Mouse (Mus musculus): ENCODE measurements around the gene Tbc1d5. TPM values are rescaled to one million over a fixed set of nuclear protein-coding genes. Genes with fewer than 3 reads are reported as not detected.

Tbc1d5 gene
- total RNA-seq, 4 experiments from 2014 or later, result 21.6 to 34.2 (median 27.2) TPM

DNA sequence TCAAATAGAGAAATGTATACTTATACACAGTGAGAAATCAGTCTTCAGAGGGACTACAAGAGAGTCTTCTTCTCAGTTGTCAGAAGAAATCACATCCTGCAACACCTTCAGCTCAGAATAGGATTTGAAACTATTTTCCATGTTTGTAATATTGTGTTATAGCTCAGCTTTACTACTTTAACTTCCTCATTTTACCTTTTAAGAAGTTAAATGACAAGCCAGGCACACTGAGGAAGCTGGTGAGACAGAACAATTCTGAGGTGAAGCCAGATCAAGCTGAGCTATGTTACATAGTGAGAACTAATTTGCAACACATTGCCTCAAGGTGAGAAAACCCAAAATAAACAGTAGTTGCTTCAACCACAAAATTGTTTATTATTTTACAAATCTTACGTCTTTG lies 135.3 kb downstream of the Tbc1d5 start:
- no peak for DNase-seq

DNA sequence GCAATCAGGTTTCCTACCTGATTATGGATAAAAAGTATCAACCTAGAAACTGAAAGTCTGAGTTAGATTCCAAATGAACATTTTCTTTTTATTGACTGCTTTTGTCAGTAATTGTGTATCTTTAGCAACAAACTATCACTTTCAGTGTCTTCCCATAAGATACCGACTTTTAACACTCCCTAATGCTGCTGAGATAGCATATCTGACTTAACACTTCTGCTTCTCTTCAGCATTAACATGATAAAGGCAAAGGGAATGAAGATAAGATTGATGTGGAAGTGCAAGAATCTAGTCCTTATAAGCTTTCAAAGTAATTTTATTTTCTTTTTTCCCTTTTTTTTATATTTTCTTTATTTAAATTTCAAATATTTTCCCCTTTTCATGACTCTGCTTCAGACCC lies 138.3 kb downstream of the Tbc1d5 start:
- no peak for DNase-seq

DNA sequence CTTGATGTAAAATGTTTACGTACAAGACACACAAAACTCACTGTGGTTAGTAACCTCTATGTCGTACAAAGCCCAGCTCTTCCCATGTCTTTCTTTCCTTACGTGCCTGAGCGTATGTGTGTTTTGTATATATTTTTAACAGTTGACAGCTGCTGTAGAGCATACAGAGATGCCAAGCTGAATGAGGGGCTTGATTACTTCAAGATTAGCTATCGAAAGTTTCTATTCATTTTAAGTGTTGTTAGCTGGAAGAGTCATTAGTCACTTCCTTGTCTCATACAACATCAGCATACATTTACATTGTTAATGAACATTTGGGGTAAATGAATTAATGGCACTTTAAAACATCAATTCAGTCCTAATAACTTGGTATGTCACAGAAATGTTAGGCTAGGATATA lies 155.9 kb downstream of the Tbc1d5 start:
- no peak for DNase-seq

DNA sequence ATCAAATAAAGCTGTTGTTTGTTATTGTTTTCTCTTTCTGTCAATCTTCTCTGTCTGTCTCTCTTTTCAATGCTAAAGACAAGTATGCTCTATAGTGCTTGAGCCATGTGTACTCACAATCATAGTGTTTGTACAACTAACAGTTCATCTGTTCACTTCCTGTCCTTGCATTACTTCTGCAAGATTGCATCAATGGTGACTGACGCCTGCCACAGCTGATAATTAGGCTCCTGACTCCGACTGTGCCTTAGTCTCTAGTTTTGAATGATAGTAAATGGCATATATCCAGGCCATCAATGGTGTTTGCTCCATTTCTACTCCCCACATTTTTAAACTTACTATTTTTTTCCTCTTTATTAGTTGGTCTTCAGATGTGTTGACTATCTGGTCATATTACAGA lies 162.8 kb downstream of the Tbc1d5 start:
- no peak for DNase-seq

DNA sequence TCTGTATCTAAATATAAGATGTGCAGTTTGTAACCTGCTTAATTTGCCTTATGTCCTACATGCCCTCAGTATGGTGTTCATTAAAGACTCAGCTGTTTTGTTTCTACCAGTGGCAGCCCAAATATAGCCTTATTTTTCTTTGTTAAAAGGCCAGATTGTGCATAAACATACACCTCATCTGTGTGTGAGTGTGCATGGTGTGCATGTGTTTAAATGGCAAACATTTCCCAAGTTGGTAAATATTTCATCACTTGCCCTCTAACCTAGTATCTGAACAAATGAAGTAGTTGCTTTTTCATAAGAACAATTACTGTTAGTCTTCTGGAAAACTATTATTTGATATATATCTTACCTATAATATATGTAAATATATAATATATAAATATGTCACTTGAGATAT lies 165.2 kb downstream of the Tbc1d5 start:
- DNase-seq, result no peak

DNA sequence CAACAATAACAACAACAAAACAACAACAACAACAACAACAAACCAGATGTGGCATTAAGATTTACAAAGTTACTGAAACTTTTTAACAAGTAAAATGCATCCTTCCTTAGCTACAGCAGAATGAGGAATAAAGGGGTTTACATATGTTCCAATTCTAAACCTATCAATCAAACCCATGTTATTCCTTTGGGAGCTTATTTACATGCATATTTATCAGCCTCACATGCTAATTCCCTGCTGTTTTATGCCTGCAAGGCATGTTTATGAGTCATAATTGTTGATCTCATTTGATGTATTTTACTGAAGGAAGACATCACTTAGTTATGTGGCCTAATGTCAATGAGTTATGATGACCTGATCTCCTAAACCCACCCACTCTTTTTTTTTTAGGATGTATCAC lies 176.0 kb downstream of the Tbc1d5 start:
- DNase-seq, result no peak

DNA sequence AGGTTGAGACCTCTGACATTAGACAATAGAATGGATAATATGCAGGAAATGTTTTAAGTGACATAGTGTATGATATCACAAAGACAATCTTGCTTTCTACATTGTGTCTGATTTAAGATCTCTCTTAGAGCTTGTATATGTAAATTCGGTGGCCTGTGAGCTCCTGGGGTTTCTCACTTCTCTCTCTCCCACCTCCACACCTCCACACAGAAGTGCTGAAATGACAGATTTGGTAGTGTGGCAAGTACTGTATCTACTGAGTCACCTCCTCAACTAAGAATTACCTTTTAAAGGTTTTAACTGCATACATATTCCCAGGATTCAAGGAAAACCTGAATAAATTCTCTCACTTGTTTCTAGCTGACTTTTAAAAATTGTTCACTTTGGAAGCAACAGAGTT lies 180.9 kb downstream of the Tbc1d5 start:
- no peak for DNase-seq

DNA sequence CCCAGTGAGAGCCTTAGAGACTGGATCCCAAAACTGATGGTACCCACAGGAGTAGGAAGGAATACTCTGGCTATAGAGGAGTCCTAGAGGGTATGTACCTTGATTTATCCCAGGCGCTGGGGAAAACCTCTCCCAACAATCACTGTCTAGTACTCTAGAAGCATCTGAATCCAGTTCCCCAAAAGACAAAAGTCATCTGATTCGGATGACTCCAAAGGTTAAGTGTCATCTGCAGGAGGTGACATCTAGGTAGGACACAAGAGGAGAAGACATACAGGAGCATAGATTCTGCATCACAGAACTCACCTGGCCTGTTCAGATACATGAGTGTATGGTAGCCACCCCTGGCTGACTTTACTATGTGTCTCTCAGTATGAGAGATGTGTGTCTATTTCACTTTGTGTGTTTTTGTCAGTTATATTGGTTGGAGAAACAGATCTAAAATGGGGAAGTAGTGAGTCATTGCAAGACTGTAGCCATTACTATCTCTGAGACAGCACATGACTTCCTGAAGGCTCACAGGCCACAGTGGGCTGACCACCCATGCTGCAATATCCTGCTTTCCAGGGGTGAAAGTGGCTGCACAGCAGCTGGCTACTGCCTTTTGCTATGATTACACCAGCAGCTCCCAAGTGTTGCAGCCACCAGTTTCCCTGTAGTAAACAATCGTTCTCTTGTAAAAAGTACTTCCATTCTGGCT lies 185.7 kb downstream of the Tbc1d5 start:
- no peak for DNase-seq

DNA sequence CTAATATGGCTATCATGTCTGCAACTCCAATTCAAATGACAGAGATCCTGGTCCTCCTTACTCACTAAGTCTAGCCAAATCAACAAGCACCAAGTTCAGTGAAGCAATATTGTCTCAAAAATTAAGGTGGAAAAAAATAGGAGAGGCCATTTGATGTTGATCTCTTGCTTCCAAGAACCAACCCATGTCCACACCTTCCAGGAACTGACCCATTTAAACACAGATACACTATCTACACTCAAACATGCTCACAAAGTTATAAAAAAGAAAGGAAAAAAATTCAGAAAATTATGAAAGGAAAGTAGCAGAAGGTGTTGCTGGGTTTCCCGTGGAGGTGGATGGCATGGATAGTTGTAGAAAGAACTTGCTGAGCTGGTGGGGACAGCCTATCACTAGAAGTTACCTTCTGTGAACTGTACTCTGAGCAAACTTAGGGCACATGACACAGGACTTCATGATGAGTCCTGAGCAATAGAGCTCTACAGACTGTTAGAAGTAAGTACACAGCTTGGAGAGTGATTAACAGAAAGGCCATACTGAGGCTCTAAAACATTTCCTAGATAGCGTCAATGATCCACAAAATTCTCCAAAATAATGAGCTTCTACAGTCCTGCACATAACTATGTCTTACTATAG lies 188.3 kb downstream of the Tbc1d5 start:
- DNase-seq, result no peak

DNA sequence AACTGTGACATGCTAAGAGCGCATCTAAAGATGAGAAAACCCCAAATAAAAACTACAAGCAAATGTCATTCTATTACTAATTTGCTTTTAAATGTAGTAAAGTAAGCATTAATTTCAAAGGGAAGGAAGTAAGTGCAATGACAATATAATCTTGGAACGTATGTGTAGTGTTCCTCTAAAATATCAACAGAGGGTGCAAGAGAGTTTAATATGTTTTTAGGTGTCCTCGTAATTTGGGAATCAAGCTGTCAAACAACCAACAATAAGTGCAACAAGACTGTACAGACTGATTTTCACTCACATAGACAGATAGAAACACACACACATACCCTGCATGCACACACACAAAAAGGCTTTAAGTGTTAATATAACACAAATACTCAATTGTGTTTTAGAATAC lies 191.2 kb downstream of the Tbc1d5 start:
- no peak for DNase-seq

DNA sequence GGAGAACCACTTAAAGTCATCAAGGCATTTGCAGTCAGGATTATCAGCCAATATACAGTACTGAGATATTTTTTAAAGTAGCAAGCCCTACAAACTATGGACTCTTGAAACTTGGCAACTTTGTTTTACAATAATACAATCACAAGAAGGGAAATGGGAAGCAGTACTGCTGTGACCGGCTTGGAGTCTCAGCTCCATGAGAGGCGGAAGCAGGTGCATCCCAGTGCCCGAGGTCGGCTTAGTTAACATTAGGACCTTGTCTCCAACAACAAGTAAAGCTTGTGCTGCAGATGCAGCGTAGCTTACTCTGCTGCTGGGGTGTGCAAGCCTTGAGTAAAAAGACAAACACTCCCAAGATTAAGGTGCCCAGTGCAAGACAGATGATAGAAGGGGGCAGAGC lies 197.2 kb downstream of the Tbc1d5 start:
- DNase-seq, result no peak

DNA sequence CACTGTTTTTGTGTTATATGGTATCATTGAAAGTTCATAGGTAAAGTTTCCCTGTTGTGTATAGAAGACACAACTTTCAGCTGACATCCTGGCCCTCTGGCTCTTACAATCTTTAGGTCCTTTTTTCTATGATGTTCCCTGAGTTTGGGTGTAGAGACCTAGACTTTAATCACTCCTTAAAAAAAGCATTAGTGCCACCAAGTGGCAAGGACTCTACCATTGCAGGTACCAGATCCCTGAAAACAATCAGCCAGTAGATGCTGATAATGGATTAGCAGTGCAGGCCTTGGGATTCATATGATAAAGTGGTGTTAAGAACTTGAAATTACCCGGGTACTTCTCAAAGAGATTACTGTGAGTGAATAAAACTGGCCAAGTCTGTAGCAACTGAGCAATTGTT lies 207.0 kb downstream of the Tbc1d5 start:
- no peak for DNase-seq

DNA sequence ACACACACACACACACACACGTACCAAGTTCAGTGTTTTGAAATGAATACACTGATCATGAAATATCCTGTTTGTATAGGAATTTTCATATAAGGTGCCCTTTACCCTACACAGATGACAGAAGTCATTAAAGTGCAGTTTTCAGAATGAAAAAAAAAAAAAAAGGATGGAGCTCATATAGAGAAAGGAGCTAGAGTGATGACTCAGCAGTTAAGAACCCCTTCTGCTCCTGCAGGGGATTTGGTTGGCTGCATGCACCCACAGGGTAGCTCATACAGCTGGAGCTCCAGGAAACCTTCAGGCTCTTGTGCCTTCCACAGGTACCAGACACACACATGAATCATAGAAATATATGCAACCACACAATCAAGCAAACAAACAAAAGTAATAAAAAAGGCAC lies 213.0 kb downstream of the Tbc1d5 start:
- DNase-seq, result no peak

DNA sequence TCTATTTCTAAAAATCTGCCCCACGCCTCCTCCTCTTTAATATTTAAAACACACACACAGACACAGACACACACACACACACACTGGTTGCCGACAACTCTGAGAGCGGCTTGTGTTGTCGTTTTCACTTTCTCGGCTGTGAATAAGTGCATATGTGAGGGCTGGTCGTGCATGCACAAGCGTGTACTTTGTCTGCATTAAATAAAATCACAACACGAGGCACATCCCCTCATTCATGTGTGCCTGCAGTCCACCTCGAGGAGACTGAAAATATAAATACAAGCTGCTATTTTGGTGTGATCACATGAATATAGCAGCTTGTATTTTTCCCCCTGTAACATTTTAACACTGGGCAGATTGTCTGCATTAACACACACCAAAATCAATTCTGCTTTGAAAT lies 224.8 kb downstream of the Tbc1d5 start:
- no peak for DNase-seq

DNA sequence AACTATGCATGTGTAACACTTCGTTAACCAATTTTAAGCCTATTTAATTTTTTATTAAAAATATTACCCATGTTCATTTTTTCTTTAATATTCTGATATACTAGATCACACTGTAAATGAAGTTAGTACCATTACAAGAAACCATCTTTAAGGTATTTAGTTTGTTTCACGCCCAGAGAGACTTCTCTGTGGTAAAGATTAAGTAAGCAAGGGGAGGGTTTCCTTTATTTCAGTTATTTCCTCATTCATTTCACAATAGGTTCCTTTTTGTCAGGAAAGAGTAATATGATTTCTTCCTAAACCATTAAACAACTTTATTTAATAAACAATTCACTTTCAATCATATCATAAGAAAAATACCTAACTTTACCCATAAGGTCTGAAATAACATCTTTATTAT lies 256.8 kb downstream of the Tbc1d5 start:
- no peak for DNase-seq

DNA sequence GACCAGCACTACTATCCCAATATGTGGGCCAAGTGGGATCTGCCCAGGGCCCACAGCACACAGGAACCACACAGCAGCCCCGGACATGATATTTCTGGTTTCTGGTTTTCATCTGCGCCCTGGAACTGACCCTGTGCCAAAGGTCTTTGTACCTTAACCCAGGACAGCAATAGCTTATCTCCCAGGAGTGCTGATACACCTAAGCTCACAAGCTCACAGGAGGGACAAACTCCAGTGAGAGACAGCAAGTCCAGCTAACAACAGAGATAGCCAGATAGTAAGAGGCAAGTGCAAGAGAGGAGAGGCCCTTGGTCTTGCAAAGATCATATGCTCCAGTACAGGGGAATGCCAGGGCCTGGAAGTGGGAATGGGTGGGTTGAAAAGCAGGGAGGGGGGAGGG lies 263.9 kb downstream of the Tbc1d5 start:
- DNase-seq, result no peak

DNA sequence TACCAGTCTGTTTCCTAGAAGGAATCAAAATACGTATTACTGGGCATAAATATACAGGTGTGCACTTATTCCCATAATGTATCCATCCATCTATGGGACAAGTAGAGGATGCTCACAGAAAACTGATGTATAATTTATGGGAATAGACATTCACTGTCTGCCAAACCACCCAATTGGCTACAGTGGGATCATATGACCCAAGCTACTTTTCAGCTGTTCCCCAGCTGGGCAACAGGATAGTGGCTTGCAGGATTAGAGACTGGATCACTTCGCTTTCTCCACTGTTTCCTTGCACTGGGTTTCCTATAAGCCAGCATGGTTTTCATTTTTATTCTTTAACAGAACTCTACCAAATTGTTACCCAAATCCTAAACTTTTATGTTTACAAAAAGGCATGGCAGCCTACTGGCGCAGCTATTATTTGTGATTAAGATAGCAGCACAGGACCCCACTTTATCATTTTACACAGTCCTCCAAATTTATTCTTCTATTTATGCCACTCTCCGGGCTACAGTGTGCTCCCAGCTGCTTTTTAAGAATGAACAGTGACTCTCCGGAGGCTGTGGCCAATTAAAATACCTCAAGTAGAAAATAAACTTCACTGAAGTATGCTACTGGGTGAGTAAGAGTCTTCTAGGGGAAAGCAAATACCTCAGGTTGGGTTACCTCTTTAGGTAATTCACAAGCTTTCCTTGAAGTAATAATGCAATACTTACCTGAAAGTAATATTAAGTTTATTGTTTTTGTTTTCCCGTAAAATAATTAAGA lies 270.4 kb downstream of the Tbc1d5 start:
- no peak for DNase-seq

DNA sequence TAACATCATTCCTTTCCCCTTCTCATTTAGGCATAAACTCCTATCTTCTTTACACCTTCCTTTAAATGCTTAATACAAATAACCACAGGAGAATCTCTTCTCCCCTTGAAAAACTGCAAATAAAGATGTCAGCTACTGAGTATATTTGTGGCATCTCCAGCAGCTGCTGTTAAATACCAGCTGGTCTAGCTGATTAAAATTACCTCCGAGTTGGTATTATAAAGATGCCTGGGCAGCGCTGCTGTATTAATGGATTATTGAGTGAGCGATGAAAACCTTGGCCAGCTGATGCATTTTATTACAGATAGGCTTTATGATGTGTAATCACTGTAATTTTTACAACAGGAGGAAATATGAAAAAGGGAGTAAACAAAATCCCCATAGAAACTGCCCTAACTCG lies 271.0 kb downstream of the Tbc1d5 start:
- no peak for DNase-seq

DNA sequence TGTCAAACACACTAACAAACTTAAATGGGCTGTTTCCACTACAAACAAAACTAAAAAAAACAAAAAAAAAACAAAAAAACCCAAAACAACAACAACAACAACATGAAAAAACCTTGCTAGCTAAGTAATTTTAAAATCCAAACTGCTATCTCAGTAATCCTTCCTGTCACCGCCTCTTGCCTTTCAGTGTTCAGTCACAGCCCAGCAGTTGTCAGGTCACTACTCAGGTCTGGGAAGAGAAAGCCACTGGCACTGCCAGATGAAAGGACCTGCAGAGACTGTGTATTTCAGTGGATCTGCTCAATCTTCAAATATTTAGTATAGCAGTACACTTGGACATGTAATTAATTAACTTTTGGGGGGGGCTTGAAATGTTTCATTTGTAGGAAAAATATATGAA lies 272.5 kb downstream of the Tbc1d5 start:
- DNase-seq, result no peak

DNA sequence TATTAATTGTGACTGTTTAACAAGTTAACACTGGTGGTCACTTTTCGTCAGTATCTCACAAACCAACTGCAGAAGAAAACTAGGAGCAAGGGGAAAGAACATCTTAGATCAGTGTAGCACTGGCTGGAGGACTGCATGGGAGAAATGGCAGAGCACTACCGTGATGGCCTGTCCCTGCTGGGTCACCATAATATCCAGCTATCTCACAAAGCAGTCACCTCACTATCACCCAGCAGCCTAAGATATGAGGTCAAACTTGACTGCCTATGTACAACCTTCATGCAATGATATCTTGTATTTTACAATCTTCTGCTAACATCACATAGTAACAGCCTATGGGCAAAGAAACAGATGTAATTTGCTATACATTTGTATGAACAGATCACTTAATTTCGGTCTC lies 274.7 kb downstream of the Tbc1d5 start:
- DNase-seq, result no peak

DNA sequence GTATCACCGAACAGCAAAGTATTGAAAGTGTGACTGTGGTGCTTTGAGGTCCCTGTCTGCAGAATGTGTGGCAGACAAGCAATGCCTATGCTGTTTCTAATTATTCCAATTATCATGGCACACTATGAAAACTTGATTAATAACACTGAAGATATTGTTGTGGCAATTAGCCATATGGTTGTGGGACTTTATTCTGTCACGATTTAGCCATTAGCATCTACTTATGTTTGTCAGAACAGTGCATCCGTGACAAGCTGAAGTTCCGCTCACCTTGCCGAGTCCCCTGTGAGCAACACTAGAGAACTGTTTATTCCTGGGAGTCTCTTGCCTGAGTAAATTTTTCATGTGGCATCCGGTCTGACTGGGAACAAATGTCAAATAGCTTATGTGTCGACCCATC lies 281.3 kb downstream of the Tbc1d5 start:
- no peak for DNase-seq

DNA sequence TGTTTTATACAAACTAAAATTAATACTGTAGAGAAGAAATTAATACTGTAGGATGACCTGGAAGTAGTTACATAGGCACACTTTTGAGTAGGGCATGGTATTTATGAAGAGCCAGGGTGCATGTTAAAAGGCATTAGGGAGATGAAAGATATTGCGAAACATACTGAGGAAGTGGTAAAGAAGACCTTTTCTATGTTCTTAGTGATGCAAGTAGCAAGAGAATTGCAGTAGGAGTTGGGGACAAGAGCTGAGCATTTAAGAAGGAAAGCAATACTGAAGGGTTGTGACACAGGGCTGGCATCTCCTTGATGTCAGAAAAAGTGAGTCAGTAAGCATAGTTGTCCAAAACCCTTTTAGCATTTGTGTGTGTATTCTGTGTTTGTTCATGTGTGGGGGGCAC lies 289.7 kb downstream of the Tbc1d5 start:
- DNase-seq, result no peak

DNA sequence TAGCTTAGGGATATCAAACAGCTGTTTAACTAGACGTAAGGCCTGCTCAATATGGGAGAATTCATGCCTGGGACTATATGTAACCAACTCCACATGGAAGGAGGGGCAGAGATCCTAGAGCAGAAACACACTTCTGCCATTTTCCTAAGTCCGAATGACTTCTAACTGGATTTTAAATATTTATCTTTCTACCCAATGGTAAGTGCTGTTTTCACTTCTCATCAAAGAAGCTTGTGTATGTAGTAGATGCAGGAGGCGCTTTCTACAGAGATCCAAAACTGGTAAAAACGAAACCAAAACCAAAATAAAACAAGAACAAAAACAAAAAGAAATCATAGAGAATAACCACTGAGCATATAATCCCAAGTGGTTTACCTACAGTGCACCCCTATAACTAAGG lies 299.2 kb downstream of the Tbc1d5 start:
- no peak for DNase-seq

DNA sequence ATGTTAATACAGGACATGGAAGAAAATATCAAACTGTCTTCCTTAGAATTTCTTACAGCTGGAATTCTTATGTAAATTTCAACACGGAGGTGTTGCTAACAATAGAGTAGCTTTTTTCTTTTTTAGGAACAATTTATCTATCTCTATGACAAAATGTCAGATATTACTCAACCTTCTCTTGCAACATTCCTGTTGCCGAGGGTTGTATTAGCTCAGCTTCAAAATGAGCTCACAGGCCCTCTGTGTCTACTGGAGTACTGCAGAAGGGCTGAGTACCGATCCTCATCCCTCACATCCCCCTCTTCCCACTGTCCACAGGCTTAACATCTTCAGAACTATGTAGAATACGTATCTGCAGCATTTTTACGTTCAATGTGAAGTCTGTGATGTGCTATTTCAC lies 302.7 kb downstream of the Tbc1d5 start:
- no peak for DNase-seq

All from adrenal gland, adult 8-10 months (tissue).